Mouse (Mus musculus) common myeloid progenitor, adult 5-6 weeks (primary cell): Measurements from ENCODE around the gene Wdfy4. TPM values are rescaled to one million over a fixed set of nuclear protein-coding genes. Genes with fewer than 3 reads are reported as not detected.

Source experiments
- ATAC-seq: replicated peaks from 2 replicates; pipeline ENCODE4 v1.8.0; 2016; ENCODE audit warnings: low read depth, mild to moderate bottlenecking, moderate TSS enrichment, inconsistent platforms; ENCODE audit not compliant: poor library complexity, severe bottlenecking
- total RNA-seq: library from RNA; stranded (forward); fragments of 200-1000, 187-1606 nt; gene quantifications from 2 replicates; pipeline ENCODE4 v1.2.3, GENCODE M21; 2017

Wdfy4 gene
- 82.0 and 95.8 TPM in 2 replicates for total RNA-seq

- ATAC-seq, result peak; percentile 96
These were observed at the start of gene Wdfy4 for GRCm38 (mm10) chr14:33185068-33185800. Gene Wdfy4, minus strand, starts transcription at chr14:33185508.

GRCm38 (mm10) chr14:33232048-33232447 lies 46.7 kb upstream of the Wdfy4 start:
- ATAC-seq, result peak; percentile 74

- ATAC-seq, result peak; percentile 32
These were observed 46.0 kb upstream of the Wdfy4 start for GRCm38 (mm10) chr14:33231311-33231710.

- ATAC-seq, result no peak
These were observed 45.4 kb upstream of the Wdfy4 start for GRCm38 (mm10) chr14:33230672-33231071.

GRCm38 (mm10) chr14:33225235-33225634 lies 39.9 kb upstream of the Wdfy4 start:
- ATAC-seq, result no peak

GRCm38 (mm10) chr14:33216343-33217208 lies 31.3 kb upstream of the Wdfy4 start:
- peak; percentile 39 for ATAC-seq

GRCm38 (mm10) chr14:33215163-33215562 lies 29.9 kb upstream of the Wdfy4 start:
- no peak for ATAC-seq

GRCm38 (mm10) chr14:33214767-33215128 lies 29.4 kb upstream of the Wdfy4 start:
- ATAC-seq, result peak; percentile 4

- peak; percentile 73 for ATAC-seq
These were observed 28.8 kb upstream of the Wdfy4 start, which contains the start of gene Arhgap22 for GRCm38 (mm10) chr14:33213823-33214766. Gene Arhgap22, plus strand, starts transcription at chr14:33214026.

- ATAC-seq, result no peak
These were observed 27.6 kb upstream of the Wdfy4 start for GRCm38 (mm10) chr14:33212958-33213309.

GRCm38 (mm10) chr14:33212271-33212957 lies 27.1 kb upstream of the Wdfy4 start:
- no peak for ATAC-seq

GRCm38 (mm10) chr14:33210806-33211205 lies 25.5 kb upstream of the Wdfy4 start:
- ATAC-seq, result no peak

- no peak for ATAC-seq
These were observed 23.0 kb upstream of the Wdfy4 start for GRCm38 (mm10) chr14:33208331-33208730.

- ATAC-seq, result peak; percentile 52
These were observed 21.7 kb upstream of the Wdfy4 start for GRCm38 (mm10) chr14:33207011-33207410.

GRCm38 (mm10) chr14:33205280-33205965 lies 20.1 kb upstream of the Wdfy4 start:
- 0 out of 2 replicates have a peak, but pooled peaks have one; percentile 36 for ATAC-seq

GRCm38 (mm10) chr14:33203777-33204176 lies 18.5 kb upstream of the Wdfy4 start:
- no peak for ATAC-seq

- peak; percentile 90 for ATAC-seq
These were observed 17.6 kb upstream of the Wdfy4 start for GRCm38 (mm10) chr14:33202885-33203284.

GRCm38 (mm10) chr14:33202161-33202560 lies 16.9 kb upstream of the Wdfy4 start:
- ATAC-seq, result no peak

- ATAC-seq, result peak; percentile 69
These were observed 8.9 kb upstream of the Wdfy4 start for GRCm38 (mm10) chr14:33194241-33194640.
